Mouse (Mus musculus): ENCODE results near the gene Gm10912.
"Not testable (repeated sequence)": the region's sequence is repeated elsewhere in the genome, so short reads cannot be mapped to it uniquely, and the experiment has no call there.

DNA sequence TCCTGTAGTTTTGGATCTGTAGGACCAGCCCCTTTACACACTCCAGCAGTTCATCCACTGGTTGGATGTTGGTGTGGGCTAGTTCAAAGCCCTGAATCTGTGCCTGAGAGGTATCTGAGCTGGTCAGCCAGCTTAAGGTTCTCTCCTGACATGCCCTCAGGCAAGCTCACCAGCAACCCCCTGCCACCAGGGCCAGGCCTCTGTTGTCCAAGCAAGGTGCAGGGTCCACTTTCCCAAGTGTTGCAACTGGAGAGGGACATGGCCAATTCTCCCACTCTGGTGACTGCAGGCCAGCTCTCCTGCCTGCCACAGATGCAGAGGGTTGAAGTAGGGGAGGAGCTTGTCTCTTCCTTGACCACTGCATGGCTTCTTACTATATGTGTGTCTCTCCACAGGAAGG is 18.4 kb downstream of the Gm10912 start:
- TF ChIP-seq POLR2A (IDR thresholded peaks at IDR 0.05; ENCODE audit: borderline replicate concordance, insufficient read depth, low read length); CTCF (IDR thresholded peaks at IDR 0.05; ENCODE audit: borderline replicate concordance, insufficient read depth, low read depth, low read length): not testable (repeated sequence)
